Mouse (Mus musculus): ENCODE results near the gene Ovca2. TPM values are rescaled to one million over a fixed set of nuclear protein-coding genes. Genes with fewer than 3 reads are reported as not detected.
A peak's percentile ranks its signal among the peaks of the same experiment; 100 is the strongest.

Gene Ovca2
- polyA plus RNA-seq, 1 experiment from 2014 or later, result 14.4 TPM

DNA sequence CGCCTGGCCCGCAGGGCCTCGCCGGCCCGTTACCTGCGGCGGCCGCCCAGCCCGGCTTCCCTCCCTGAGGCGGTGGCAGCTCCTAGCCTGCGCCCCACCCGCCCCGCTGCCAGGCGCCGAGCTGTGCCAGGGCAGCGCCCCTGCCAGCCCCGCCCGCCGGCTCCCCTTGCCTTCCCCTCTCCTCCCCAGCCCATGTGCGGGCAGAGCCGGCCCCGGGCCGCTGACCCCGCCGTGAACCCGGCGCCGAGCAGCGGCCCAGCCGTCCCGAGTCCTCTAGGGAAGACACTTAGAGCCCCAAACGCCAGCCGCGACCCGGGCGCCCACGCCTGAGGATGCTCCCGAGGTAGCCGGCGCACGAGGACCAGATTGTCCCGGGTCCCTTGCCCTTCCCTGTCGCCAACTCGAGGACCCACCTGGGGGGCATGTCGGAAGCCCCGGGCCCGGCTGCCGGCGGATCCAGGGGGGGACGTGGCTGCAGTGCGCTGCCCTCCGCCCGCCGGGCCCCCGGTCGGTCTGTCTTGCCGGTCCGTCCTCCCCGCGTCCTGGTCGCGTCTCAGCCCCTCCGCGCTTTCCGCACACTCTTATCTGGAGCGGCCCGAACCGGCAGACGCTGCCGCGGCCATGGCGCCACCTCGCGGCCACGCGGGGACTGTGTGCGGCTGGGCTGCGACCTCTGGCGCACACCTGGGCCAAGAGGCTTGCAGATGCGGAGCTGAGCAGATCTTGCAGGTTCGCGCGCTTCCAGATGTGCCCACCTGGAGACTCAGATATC lies 9.9 kb downstream of the Ovca2 start:
- peak overlapping the region; percentile 66 for H3K27ac ChIP-seq (ENCODE audit: low read depth, low read length)
- no peak for ATAC-seq
- H3K4me3 ChIP-seq (ENCODE audit: low read length), result peak overlapping the region; percentile 48

GRCm38 (mm10) chr11:75167643-75168589 lies 10.7 kb downstream of the Ovca2 start:
- 9% methylated on average over 43 of the region's 63 CpGs for WGBS
- Histone ChIP-seq H3K27ac (ENCODE audit: low read depth, low read length) (peak overlapping the region; percentile 66), H3K9ac (ENCODE audit: low read depth, low read length) (peak overlapping the region; percentile 65), H3K36me3 (ENCODE audit: control insufficient read depth, insufficient read depth, low read length) (peaks cover 2% of the 10 kb centered on the region), H3K4me2 (ENCODE audit: low read length) (peak overlapping the region; percentile 92), H3K9me3 (ENCODE audit: control insufficient read depth, low read length) (no peaks in the 10 kb centered on the region), H3K4me1 (ENCODE audit: control insufficient read depth, insufficient read depth, low read depth, low read length) (peaks cover 39% of the 10 kb centered on the region), H3K4me3 (ENCODE audit: low read length) (peak overlapping the region; percentile 48), H3K27me3 (replicated peaks; ENCODE audit: control insufficient read depth, insufficient read depth, low read length) (peaks cover 54% of the 10 kb centered on the region)
- no peak for ATAC-seq

More for the DNA sequence above, 9.9 kb downstream of the Ovca2 start:
- peak overlapping the region; percentile 65 for H3K9ac ChIP-seq (ENCODE audit: low read depth, low read length)
- H3K36me3 ChIP-seq (ENCODE audit: control insufficient read depth, insufficient read depth, low read length), result no peaks in the 10 kb centered on the region
- H3K9me3 ChIP-seq (ENCODE audit: control insufficient read depth, low read length), result no peaks in the 10 kb centered on the region
- 2% methylated on average over 49 of the region's 83 CpGs for WGBS
- H3K4me2 ChIP-seq (ENCODE audit: low read length), result peak overlapping the region; percentile 92
- peaks cover 41% of the 10 kb centered on the region for H3K4me1 ChIP-seq (ENCODE audit: control insufficient read depth, insufficient read depth, low read depth, low read length)
- H3K27me3 ChIP-seq (replicated peaks; ENCODE audit: control insufficient read depth, insufficient read depth, low read length), result peaks cover 45% of the 10 kb centered on the region

GRCm38 (mm10) chr11:75166861-75167642 lies 11.6 kb downstream of the Ovca2 start:
- H3K9me3 ChIP-seq (ENCODE audit: control insufficient read depth, low read length), result no peaks in the 10 kb centered on the region
- H3K27me3 ChIP-seq (replicated peaks; ENCODE audit: control insufficient read depth, insufficient read depth, low read length), result peaks cover 58% of the 10 kb centered on the region
- H3K4me2 ChIP-seq (ENCODE audit: low read length), result peak overlapping the region; percentile 52
- peak overlapping the region; percentile 56 for H3K9ac ChIP-seq (ENCODE audit: low read depth, low read length)
- peaks cover 38% of the 10 kb centered on the region for H3K4me1 ChIP-seq (ENCODE audit: control insufficient read depth, insufficient read depth, low read depth, low read length)
- WGBS, result 5% methylated on average over 60 of the region's 68 CpGs
- H3K27ac ChIP-seq (ENCODE audit: low read depth, low read length), result peak overlapping the region; percentile 12; the same call in 1 of the 2 replicates
- no peak for ATAC-seq
- H3K36me3 ChIP-seq (ENCODE audit: control insufficient read depth, insufficient read depth, low read length), result peaks cover 6% of the 10 kb centered on the region
- peak overlapping the region; percentile 34 for H3K4me3 ChIP-seq (ENCODE audit: low read length)

GRCm38 (mm10) chr11:75166193-75166842 lies 12.3 kb downstream of the Ovca2 start:
- WGBS, result 7% methylated on average over 44 of the region's 55 CpGs
- peaks cover 58% of the 10 kb centered on the region for H3K27me3 ChIP-seq (replicated peaks; ENCODE audit: control insufficient read depth, insufficient read depth, low read length)
- peak overlapping the region; percentile 56 for H3K9ac ChIP-seq (ENCODE audit: low read depth, low read length)
- H3K36me3 ChIP-seq (ENCODE audit: control insufficient read depth, insufficient read depth, low read length), result peaks cover 6% of the 10 kb centered on the region
- H3K9me3 ChIP-seq (ENCODE audit: control insufficient read depth, low read length), result no peaks in the 10 kb centered on the region
- peak overlapping the region; percentile 34 for H3K4me3 ChIP-seq (ENCODE audit: low read length)
- H3K27ac ChIP-seq (ENCODE audit: low read depth, low read length), result no peak overlapping the region
- H3K4me1 ChIP-seq (ENCODE audit: control insufficient read depth, insufficient read depth, low read depth, low read length), result peaks cover 35% of the 10 kb centered on the region
- ATAC-seq, result no peak
- peak overlapping the region; percentile 52 for H3K4me2 ChIP-seq (ENCODE audit: low read length)

DNA sequence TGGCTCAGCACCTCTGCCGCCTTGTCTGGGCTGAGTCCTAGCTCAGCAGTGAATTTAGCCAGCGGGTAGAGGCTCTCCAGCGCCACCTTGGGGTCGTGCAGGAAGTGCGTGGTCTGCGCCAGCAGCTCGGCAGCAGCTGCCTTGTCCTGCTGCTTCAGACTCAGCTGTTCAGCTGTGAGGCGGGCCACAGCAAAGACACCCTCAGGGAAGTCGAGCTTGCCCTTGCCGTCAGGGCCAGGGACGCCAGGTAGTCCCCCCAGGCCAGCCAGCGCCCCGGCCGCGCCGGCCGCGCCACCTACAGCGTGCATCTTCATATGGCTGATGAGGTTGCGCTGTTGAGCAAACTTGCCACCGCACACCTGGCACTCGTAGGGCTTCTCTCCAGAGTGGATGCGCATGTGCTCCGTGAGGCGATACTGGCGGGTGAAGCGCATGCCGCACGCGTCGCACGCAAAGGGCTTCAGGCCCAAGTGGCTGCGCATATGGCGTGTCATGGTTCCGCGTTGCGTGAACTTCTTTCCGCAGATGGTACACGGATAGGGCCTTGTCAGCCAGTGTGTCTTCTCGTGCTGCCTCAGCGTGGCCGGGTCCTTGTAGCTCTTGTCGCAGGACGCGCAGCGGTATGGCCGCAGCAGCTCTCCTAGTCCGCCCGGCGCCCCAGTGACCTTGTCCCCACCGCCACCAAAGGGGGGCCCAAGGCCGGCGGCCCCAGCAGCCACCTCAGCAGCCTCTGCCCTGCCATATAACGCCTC lies 13.0 kb downstream of the Ovca2 start:
- Histone ChIP-seq H3K4me2 (ENCODE audit: low read length) (peak overlapping the region; percentile 52), H3K9me3 (ENCODE audit: control insufficient read depth, low read length) (no peaks in the 10 kb centered on the region), H3K9ac (ENCODE audit: low read depth, low read length) (peak overlapping the region; percentile 38), H3K27me3 (replicated peaks; ENCODE audit: control insufficient read depth, insufficient read depth, low read length) (peaks cover 58% of the 10 kb centered on the region), H3K4me1 (ENCODE audit: control insufficient read depth, insufficient read depth, low read depth, low read length) (peaks cover 35% of the 10 kb centered on the region), H3K36me3 (ENCODE audit: control insufficient read depth, insufficient read depth, low read length) (peaks cover 6% of the 10 kb centered on the region), H3K4me3 (ENCODE audit: low read length) (peak overlapping the region; percentile 34), H3K27ac (ENCODE audit: low read depth, low read length) (no peak overlapping the region)
- WGBS, result 5% methylated on average over 52 of the region's 54 CpGs
- no peak for ATAC-seq

DNA sequence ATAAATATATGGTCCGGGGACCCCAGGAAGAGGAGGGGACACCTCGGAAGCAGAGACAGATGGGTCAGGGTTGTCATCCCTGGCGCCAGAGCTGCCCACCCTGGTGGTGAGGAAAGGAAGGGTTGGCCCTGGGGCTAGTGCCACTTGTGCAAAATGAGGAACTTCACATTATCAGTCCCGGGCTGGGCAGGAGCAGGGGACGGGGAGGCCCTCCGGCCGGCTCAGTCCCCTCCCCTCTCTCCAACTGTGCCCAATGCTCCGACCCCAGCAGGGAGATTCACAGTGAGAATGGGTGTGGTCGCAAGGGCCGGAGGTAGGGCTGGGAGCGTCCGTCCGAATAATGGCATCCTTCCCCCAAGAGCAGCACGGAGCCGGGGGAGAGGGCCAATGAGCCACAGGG lies 13.9 kb downstream of the Ovca2 start:
- peaks cover 9% of the 10 kb centered on the region for H3K36me3 ChIP-seq (ENCODE audit: control insufficient read depth, insufficient read depth, low read length)
- H3K4me3 ChIP-seq (ENCODE audit: low read length), result peak overlapping the region; percentile 34
- peaks cover 58% of the 10 kb centered on the region for H3K27me3 ChIP-seq (replicated peaks; ENCODE audit: control insufficient read depth, insufficient read depth, low read length)
- H3K4me1 ChIP-seq (ENCODE audit: control insufficient read depth, insufficient read depth, low read depth, low read length), result peaks cover 30% of the 10 kb centered on the region
- 20% methylated on average over 15 of the region's 15 CpGs for WGBS
- no peak for ATAC-seq
- no peaks in the 10 kb centered on the region for H3K9me3 ChIP-seq (ENCODE audit: control insufficient read depth, low read length)
- no peak overlapping the region for H3K9ac ChIP-seq (ENCODE audit: low read depth, low read length)
- no peak overlapping the region for H3K27ac ChIP-seq (ENCODE audit: low read depth, low read length)
- H3K4me2 ChIP-seq (ENCODE audit: low read length), result peak overlapping the region; percentile 52

DNA sequence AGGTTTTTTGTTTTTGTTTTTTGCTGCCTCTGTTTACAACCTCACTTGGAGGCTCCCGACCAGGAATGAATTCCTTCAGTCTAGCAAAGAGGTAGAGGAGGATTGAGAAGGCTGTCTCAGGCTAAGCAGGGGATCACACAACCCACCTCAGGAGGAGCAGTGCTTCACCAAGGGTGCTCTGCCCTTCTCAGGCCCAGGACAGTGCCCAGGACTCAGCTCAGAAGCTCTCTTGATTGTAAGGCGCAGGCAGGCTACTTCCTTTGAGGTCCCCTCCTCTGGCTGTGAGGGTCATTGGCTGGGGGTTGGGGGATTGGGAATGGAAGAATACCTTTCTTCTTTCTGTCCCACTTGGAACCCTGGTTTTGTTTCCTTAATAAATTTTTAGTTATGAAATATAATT lies 14.6 kb downstream of the Ovca2 start:
- no peak overlapping the region for H3K4me2 ChIP-seq (ENCODE audit: low read length)
- peaks cover 24% of the 10 kb centered on the region for H3K4me1 ChIP-seq (ENCODE audit: control insufficient read depth, insufficient read depth, low read depth, low read length)
- WGBS, result 78% methylated on average over 2 of the region's 2 CpGs
- H3K9ac ChIP-seq (ENCODE audit: low read depth, low read length), result no peak overlapping the region
- ATAC-seq, result no peak
- no peak overlapping the region for H3K27ac ChIP-seq (ENCODE audit: low read depth, low read length)
- H3K36me3 ChIP-seq (ENCODE audit: control insufficient read depth, insufficient read depth, low read length), result peaks cover 9% of the 10 kb centered on the region
- H3K4me3 ChIP-seq (ENCODE audit: low read length), result no peak overlapping the region
- H3K27me3 ChIP-seq (replicated peaks; ENCODE audit: control insufficient read depth, insufficient read depth, low read length), result peaks cover 58% of the 10 kb centered on the region
- no peaks in the 10 kb centered on the region for H3K9me3 ChIP-seq (ENCODE audit: control insufficient read depth, low read length)

GRCm38 (mm10) chr11:75163379-75163778 lies 15.3 kb downstream of the Ovca2 start:
- no peak overlapping the region for H3K4me3 ChIP-seq (ENCODE audit: low read length)
- H3K27me3 ChIP-seq (replicated peaks; ENCODE audit: control insufficient read depth, insufficient read depth, low read length), result peaks cover 52% of the 10 kb centered on the region
- no peak overlapping the region for H3K27ac ChIP-seq (ENCODE audit: low read depth, low read length)
- no peak overlapping the region for H3K9ac ChIP-seq (ENCODE audit: low read depth, low read length)
- no peaks in the 10 kb centered on the region for H3K9me3 ChIP-seq (ENCODE audit: control insufficient read depth, low read length)
- 93% methylated on average over 6 of the region's 6 CpGs for WGBS
- peaks cover 9% of the 10 kb centered on the region for H3K36me3 ChIP-seq (ENCODE audit: control insufficient read depth, insufficient read depth, low read length)
- no peak overlapping the region for H3K4me2 ChIP-seq (ENCODE audit: low read length)
- ATAC-seq, result no peak
- H3K4me1 ChIP-seq (ENCODE audit: control insufficient read depth, insufficient read depth, low read depth, low read length), result peaks cover 17% of the 10 kb centered on the region
